8 mouse cellular contexts compared by ENCODE assay signal in the genomic region with DNA sequence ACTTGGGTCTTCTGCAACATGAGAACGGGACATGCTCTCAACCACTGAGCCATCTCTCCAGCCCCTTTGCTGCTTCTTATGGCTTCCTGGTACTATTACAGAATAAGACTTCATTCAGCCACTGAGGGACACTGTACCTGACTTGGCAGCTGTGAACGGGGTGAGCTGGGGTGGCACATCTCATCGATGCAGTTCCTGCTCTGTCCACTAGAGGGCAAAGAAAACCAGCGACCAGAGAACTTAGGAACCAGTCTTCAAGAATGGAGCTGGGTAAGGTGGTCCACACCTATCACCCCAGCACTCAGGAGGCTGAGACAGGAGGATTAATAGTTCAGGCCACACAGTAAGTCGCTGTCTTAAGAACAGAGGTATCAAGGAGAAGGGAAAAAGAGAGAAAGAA. TPM values are rescaled to one million over a fixed set of nuclear protein-coding genes. Genes with fewer than 3 reads are reported as not detected.
DNase-seq lines count a peak whose midpoint lies in the region; ATAC-seq and TF ChIP-seq lines count a peak whose summit lies in the region.

No protein-coding gene starts in this region.

- peaks cover 6% of the 10 kb centered on the region for H3K4me1 ChIP-seq in liver, embryonic 11.5 days (replicated peaks; ENCODE audit: control insufficient read depth, insufficient read depth, low read length)
- H3K4me1 ChIP-seq in embryonic fibroblast, embryonic 13.5 days (ENCODE audit: control insufficient read depth, insufficient read depth, low read length), result no peaks in the 10 kb centered on the region
- H3K4me1 ChIP-seq in liver, adult 2 months (ENCODE audit: control insufficient read depth, insufficient read depth, low read length), result no peaks in the 10 kb centered on the region

- WGBS in liver, embryonic 11.5 days, result 12% methylated on average over 5 of the region's 5 CpGs
- 11% methylated on average over 5 of the region's 5 CpGs for WGBS in liver, adult 2 months

- no peaks in the 10 kb centered on the region for H3K27me3 ChIP-seq in liver, embryonic 11.5 days (replicated peaks; ENCODE audit: control insufficient read depth, insufficient read depth, low read length)
- no peaks in the 10 kb centered on the region for H3K27me3 ChIP-seq in liver, adult 2 months (ENCODE audit: control insufficient read depth, insufficient read depth, low read length)

- H3K36me3 ChIP-seq in liver, embryonic 11.5 days (ENCODE audit: control insufficient read depth, insufficient read depth, low read length), result no peaks in the 10 kb centered on the region
- H3K36me3 ChIP-seq in liver, adult 2 months (ENCODE audit: control insufficient read depth, insufficient read depth, low read length), result no peaks in the 10 kb centered on the region

- TF ChIP-seq POLR2A in embryonic fibroblast, embryonic 13.5 days (IDR thresholded peaks at IDR 0.05; ENCODE audit: low read depth, low read length), result no peak
- TF ChIP-seq POLR2A in liver, adult 2 months (IDR thresholded peaks at IDR 0.05; ENCODE audit: extremely low read depth, insufficient read depth, low read length), result no peak

- no peaks in the 10 kb centered on the region for H3K9me3 ChIP-seq in liver, embryonic 11.5 days (ENCODE audit: control insufficient read depth, low read length)

- no peak for ATAC-seq in liver, embryonic 11.5 days (replicated peaks; ENCODE audit: low FRiP score)

- peak; percentile 61 to 73 for DNase-seq in cerebellum, adult 18-20 months
- DNase-seq in cerebellum, adult 11-12 months, result no peak
- peak; percentile 71 for DNase-seq in liver
- no peak for DNase-seq in liver, embryonic 11.5 days (ENCODE audit: low spot score)
- DNase-seq in adrenal gland, postnatal 10 days, result peak; percentile 75
- DNase-seq in liver, adult 2 months (ENCODE audit: extremely low read depth, low read depth, low spot score), result peak; percentile 52
- DNase-seq in retina, postnatal 7 days (ENCODE audit: low read depth, low spot score), result peak; percentile 72

- no peak overlapping the region for H3K4me3 ChIP-seq in liver, embryonic 11.5 days (ENCODE audit: low read depth, low read length)
- H3K4me3 ChIP-seq in embryonic fibroblast, embryonic 13.5 days (ENCODE audit: insufficient read depth, low read length), result no peak overlapping the region
- no peak overlapping the region for H3K4me3 ChIP-seq in liver, adult 2 months (ENCODE audit: insufficient read depth, low read depth, low read length)

- no peak overlapping the region for H3K4me2 ChIP-seq in liver, embryonic 11.5 days

- no peak overlapping the region for H3K27ac ChIP-seq in liver, embryonic 11.5 days (ENCODE audit: low read depth, low read length)
- no peak overlapping the region for H3K27ac ChIP-seq in embryonic fibroblast, embryonic 13.5 days (ENCODE audit: insufficient read depth, low read length)
- no peak overlapping the region for H3K27ac ChIP-seq in liver, adult 2 months (replicated peaks; ENCODE audit: insufficient read depth, low read depth, low read length)

- H3K9ac ChIP-seq in liver, embryonic 11.5 days (ENCODE audit: low read depth, low read length), result no peak overlapping the region
- no peak overlapping the region for H3K9ac ChIP-seq in liver, adult 2 months (ENCODE audit: low read depth, low read length)

- peak; percentile 72; the same call in 1 of the 2 replicates for TF ChIP-seq CTCF in embryonic fibroblast, embryonic 13.5 days (IDR thresholded peaks at IDR 0.05; ENCODE audit: borderline replicate concordance, insufficient read depth, low read length)
- peak; percentile 85 for TF ChIP-seq CTCF in liver, adult 2 months (IDR thresholded peaks at IDR 0.05; ENCODE audit: low read depth, low read length)

- H3K79me2 ChIP-seq in liver, adult 2 months (ENCODE audit: control insufficient read depth, insufficient read depth, low read length), result no peaks in the 10 kb centered on the region

RNA-seq across cellular contexts. Expression of gene Gins2, which starts 6.9 kb away (rescaled TPM):
- 125 and 127 TPM in 2 replicates for polyA plus RNA-seq in liver, embryonic 11.5 days (2014; fragmentation: Nextera tagmentation; extraction: Ambion mirVana)
- total RNA-seq in adrenal gland, postnatal 10 days (2021), result 10 to 100 TPM; 18.6 to 19.0 TPM
- polyA plus RNA-seq in embryonic fibroblast, embryonic 13.5 days (2011; ENCODE audit: insufficient read length, low read depth, missing spikeins), result 31.3 and 33.7 TPM in 2 replicates
- total RNA-seq in liver, adult 2 months (2014; rRNA removed), result 0.37 and 2.3 TPM in 2 replicates
- 1.9 TPM in 2 replicates for polyA plus RNA-seq in liver, adult 2 months (2012; rRNA removed)

RNA-seq across cellular contexts. Expression of gene 1190005I06Rik, which starts 51.5 kb away (rescaled TPM):
- 1.6 and 4.1 TPM in 2 replicates for polyA plus RNA-seq in liver, embryonic 11.5 days (2014; fragmentation: Nextera tagmentation; extraction: Ambion mirVana)
- total RNA-seq in adrenal gland, postnatal 10 days (2021), result 10 to 100 TPM; 28.3 to 32.8 TPM
- 0.75 and 2.2 TPM in 2 replicates for polyA plus RNA-seq in embryonic fibroblast, embryonic 13.5 days (2011; ENCODE audit: insufficient read length, low read depth, missing spikeins)
- total RNA-seq in liver, adult 2 months (2014; rRNA removed), result 12.0 and 21.2 TPM in 2 replicates
- polyA plus RNA-seq in liver, adult 2 months (2012; rRNA removed), result 11.9 and 15.3 TPM in 2 replicates

Comparison
In these comparisons a context has a peak if more than half of its experiments do, and no peak if none do; other contexts are left out.
1. DNase-seq: peak in cerebellum, adult 18-20 months (2 of 2), liver (single experiment), adrenal gland, postnatal 10 days (single experiment), liver, adult 2 months (single experiment) and retina, postnatal 7 days (single experiment); none in cerebellum, adult 11-12 months (single experiment) and liver, embryonic 11.5 days (single experiment).
2. RNA of gene Gins2, which starts 6.9 kb away (polyA plus RNA-seq): 125 to 127 TPM in liver, embryonic 11.5 days and 31.3 to 33.7 TPM in embryonic fibroblast, embryonic 13.5 days; 1.9 TPM in liver, adult 2 months; every median in the first group is over 10 times any median in the second.